Mouse (Mus musculus): ENCODE data around the gene Tom1l1.

GRCm38 (mm10) chr11:90614743-90615142 lies 73.4 kb downstream of the Tom1l1 start:
- no peak for TF ChIP-seq ZMIZ1 (IDR thresholded peaks at IDR 0.05; ENCODE audit: low read depth, low read length)
- no peak for TF ChIP-seq CTCF (IDR thresholded peaks at IDR 0.05 in 2 of 3, conservative IDR thresholded peaks at IDR 0.05 in 1 of 3; ENCODE audit: control insufficient read depth in 1 of 3, insufficient read depth in 1 of 3, low read depth in 2 of 3, low read length in 3 of 3, poor library complexity in 1 of 3, severe bottlenecking in 1 of 3)
- no peak for TF ChIP-seq POLR2A (IDR thresholded peaks at IDR 0.05; ENCODE audit: control insufficient read depth in 1 of 2, insufficient read depth in 1 of 2, low read depth in 1 of 2, low read length in 2 of 2, poor library complexity in 1 of 2)
- peak; percentile 97 to 98 for TF ChIP-seq EP300 (IDR thresholded peaks at IDR 0.05; ENCODE audit: low read depth in 1 of 2, low read length in 2 of 2)
- TF ChIP-seq HCFC1 (IDR thresholded peaks at IDR 0.05; ENCODE audit: low read depth, low read length) = peak; percentile 55; the same call in 1 of the 2 replicates
- peak; percentile 52; the same call in 1 of the 2 replicates for TF ChIP-seq MYC (IDR thresholded peaks at IDR 0.05; ENCODE audit: low read depth, low read length)
- peak; percentile 98 for TF ChIP-seq ETS1 (IDR thresholded peaks at IDR 0.05; ENCODE audit: low read depth, low read length)
- 0 out of 2 replicates have a peak, but pooled peaks have one; percentile 4 for TF ChIP-seq ZC3H11A (IDR thresholded peaks at IDR 0.05; ENCODE audit: low read depth, low read length)
- no peak for TF ChIP-seq POLR2AphosphoS5 (IDR thresholded peaks at IDR 0.05; ENCODE audit: borderline replicate concordance, low read depth, low read length)
- TF ChIP-seq USF1 (IDR thresholded peaks at IDR 0.05; ENCODE audit: low read depth, low read length) = no peak
- no peak; the same call in 1 of the 2 replicates for TF ChIP-seq MEF2A (IDR thresholded peaks at IDR 0.05; ENCODE audit: extremely low read depth, insufficient replicate concordance, low read depth, low read length, poor library complexity, severe bottlenecking)
- TF ChIP-seq SMC3 (IDR thresholded peaks at IDR 0.05; ENCODE audit: low read depth, low read length) = peak; percentile 34; the same call in 1 of the 2 replicates
- no peak for TF ChIP-seq NELFE (IDR thresholded peaks at IDR 0.05; ENCODE audit: low read depth, low read length)
